Mouse (Mus musculus) naive thymus-derived CD4-positive, alpha-beta T cell, adult 2 months (primary cell): Measurements from ENCODE around the gene Sync.
A peak's percentile ranks its signal among the peaks of the same experiment; 100 is the strongest.

Experiments used
- DNase-seq: peaks from one replicate; pipeline ENCODE4 v3.0.0-alpha.2; 2011; ENCODE audit warnings: low read depth

The Sync gene

DNA sequence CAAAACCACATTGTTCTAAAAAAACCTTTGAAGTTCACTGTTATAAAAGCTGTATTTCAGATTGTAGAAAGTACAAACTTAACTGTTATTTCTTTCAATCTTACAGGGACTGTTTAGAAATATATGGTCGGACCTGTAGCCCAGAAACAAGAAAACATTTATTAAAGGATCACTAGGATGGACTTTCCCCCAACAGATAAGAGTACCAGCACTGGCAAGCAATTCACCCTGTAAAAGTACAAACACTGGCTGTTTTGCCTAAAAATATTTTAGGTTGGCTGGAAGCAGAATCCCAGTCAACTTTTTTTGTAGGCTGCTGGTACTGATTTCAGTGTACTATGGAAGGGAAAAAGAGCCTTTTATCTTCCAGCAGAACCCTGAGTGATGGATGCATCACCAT lies 20.5 kb downstream of the Sync start:
- no peak for DNase-seq

DNA sequence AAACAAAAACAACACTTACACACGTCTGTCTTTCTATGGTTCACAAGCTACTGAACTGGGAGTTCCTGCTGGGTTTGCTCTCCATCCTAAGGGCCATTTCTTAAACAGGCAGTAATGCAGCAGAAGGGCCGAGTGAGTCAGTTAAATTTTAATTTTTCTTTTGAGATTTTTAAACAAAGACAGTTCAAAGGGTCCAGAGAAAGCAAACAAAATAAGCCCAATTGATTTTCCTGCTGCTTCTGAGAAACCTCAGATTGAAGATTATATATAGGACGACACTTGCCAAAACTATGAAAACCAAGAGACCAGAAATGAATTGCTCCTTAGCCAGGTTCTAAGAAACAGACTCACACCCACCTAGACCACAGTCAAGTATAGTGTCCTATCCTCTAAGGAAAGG lies 26.5 kb downstream of the Sync start:
- DNase-seq = no peak

DNA sequence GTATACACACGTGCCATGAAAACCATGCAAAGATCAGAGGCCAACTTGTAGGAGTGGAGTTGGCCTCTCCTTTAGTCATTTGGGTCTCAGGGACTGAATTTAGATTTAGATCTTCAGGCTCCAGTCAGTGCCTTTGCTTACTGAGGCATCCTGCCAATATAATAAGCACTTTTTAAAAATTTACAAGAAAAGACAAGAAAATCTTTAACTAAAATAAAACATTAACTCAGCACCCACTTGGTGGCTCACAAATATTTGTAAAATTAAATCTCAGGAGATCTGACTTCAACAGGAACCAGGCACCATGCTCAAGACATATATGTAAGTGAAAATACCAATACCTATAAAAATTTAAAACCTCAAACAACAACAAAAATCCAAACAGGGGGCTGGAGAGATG lies 33.5 kb downstream of the Sync start:
- DNase-seq = no peak

DNA sequence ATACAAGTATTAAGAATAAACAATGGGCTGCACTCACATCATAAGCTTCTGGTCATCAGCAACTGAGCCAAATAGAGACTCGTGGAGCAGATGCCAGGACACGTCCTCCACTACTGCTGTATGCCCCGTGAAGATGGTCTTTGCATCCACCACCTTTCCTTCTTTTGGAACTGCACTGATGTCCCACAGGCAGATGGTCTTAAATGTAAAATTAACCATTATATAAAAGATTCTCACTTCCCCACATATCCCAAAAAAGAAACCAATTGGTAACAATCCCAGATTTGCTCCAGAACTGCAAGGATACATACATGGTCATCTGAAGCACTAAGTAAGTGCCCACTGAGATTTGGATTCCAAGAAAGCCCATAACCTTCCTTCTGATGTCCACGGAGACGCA lies 34.6 kb downstream of the Sync start:
- DNase-seq = no peak

DNA sequence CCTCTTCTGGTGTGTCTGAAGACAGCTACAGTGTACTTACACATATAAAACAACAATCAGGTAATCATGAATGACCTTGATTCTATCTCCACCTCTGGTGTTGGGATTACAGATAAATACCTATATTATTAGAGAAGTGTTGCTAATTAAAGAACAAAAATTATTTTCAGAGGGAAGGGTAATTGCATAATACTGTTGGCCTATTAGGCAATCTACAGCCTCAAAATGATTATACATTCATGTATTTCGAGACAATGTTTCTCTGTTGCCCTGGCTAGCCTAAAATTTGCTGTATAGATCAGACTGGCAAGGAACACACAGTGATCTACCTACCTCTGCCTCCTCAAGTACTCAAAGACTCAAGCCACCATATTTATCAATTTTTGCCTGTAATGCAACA lies 36.1 kb downstream of the Sync start:
- no peak for DNase-seq

DNA sequence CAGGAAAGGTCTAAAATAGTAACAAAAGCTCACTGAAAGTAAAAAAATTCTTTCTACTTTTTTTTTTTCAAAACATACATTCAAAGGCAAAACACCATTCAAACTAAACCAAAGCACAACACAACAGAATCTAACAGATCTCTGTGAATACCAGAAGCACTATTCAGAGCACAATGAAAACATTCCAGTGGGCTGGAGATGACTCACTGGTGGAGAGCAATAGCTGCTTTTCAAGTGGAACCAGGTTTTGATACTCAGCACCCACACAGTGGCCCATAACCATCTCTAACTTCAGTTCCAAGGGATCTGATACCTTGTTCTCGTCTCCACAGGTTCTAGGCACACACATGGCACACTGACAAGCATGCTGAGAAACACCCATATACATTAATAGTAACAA lies 37.3 kb downstream of the Sync start:
- no peak for DNase-seq

DNA sequence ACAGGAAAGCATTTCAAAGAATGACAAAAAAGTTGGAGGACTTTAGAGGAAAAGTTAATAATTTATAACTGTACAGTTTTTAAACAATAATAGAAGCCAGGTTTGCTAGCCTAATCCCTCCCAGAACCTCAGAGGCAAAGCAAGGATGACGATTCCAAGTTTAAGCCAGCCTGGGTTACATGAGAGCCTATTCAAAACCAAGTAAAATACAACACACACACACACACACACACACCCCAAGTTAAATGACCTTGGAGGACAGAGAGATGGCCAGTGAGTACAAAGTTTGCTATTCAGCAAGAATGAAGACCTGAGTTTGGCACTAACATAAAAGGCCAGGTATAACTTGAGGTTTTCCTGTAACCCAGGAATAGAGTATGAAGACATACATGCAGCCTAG lies 38.8 kb downstream of the Sync start:
- DNase-seq = no peak

DNA sequence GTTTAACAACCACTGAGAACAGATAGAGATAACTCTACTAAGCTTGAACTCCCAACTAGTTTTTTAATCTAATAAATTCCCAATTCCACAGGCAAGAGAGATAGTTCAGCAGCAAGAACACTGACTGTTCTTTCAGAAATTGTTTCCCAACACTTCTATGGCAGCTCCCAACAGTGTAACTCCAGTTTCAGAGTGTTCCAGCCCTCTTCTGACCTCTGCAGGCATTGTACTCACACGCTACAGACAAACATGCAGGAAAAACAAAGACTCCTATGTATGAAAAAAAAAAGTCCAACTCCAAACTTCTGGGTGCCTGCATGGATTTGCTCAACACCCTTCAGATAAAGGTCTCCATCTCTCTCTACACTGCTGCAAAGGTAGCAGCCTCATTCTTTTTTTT lies 45.4 kb downstream of the Sync start:
- DNase-seq = no peak

DNA sequence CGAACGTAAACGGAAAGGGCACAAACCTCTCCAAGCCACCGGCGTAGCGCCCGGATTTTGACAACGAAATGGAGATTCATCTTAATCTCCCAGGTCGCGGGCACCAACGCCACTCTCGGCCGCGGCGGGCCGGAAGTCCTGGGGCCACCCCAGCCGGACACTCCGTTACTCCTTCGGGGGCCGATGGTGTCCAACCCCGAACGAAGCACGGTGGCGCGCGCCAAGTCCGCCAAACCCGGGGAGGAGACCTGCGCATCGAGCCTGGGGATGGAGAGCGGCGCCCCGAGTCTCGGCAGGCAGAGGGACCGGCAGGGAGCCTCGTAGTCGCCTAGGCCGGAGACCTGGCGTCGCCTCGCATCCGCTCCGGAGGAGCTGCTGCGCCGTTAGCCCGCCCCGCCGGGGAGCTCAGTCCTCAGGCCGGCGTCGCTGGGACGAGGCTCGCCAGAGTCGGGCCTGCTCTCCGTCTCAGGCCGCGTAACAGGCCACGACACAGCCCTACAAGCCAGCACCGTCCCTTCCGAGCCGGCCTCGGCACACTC lies 47.3 kb downstream of the Sync start:
- no peak for DNase-seq

DNA sequence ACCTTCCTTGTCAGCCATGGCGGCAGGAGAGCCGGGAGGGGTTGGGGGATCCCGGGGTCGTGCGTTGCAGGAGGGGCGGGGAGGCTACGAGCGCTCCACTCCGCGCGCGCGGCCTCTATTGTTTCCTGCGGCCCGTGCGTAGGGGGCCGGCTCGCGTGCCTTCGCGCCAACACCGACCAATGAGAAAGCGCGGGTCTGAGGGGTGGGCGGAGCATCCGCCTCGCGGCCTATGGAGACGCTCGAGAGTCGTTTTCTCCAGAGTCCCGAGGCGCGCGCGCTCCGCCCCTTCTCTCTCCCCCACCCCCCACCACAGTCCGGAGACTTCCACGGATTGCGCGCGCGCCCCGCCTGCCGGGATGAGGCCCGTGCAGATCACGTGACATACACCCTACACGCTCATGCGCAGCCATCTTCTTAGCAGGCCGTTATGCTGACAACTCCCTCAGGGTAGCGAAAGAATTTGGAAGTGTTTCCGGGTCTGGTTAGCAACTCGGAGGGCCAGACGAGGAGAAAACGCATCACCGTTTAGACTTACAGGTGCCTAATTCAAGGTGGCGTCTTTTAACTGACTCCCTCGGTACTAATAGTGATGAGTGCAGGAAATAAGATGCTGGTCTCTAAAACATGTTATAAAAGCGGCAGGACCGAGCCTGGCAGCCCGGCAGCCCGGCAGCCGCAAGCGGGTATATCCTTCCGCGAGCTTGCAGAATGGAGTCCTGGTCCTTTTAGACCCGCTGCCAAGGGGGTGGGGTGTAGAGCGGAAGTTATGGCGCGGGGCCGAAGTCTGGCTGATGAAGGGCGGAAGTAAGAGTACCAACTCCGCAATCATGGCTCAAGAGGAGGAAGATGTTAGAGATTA lies 48.0 kb downstream of the Sync start, which contains the start of the genes Rbbp4 and Zbtb8os:
TSS of gene Rbbp4 (minus strand) at position 155 of the 859 bp plus-strand sequence.
TSS of gene Zbtb8os (plus strand) at position 480 of the 859 bp plus-strand sequence.
- DNase-seq = peak; percentile 99

DNA sequence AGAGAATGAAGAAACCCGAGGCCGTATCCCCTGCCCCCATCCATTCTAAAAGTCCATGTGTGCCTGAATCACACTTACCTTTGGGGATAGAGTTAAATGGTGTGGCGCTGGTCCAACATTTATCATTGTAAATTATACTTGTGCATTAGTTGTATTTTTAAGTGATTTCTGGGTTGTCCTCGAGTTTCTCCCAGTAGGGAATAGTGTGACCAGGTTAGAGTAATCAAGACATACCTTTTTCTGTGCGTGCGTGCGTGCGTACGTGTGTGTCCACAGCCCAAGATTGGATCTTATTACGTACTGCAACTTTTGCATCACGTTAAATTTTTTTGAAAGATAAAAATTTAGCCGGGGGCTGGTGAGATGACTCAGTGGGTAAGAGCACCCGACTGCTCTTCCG lies 48.9 kb downstream of the Sync start:
- DNase-seq = no peak

DNA sequence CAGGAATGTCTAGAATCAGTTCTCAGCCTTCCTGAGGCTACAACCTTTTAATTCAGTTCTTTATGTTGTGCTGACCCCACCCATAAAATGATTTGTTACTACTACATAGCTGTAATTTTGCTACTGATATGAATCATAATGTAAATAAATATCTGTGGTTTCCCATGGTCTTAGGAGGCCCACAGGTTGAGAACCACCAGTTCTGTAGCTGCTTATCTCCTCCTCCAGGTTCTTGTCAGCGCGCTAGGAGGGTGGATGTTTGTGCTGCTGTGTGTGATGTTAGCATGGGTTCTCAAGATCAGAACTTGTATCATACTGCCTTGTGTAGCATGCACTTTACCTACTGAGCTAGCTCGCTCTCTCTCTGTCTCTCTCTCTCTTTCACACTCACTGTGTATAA lies 52.3 kb downstream of the Sync start:
- no peak for DNase-seq

DNA sequence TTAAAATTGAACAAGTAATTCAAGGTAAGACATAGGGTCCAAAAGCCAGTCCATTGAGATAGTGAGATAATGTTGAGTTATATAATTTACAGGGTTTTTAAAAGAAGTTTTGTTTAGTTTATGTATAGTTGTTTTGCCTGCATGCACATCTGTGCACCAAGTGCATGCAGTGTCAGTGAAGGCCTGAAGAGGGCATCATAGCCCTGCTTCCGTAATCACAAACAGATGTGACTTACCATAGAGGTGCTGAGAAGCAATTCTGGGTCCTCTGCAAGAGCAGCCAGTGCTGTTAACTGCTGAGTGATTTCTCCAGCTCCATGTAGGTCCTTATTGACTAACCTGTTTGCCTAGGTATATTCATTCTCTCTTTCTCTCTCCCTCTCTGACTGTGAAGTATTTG lies 54.5 kb downstream of the Sync start:
- DNase-seq = peak; percentile 36

DNA sequence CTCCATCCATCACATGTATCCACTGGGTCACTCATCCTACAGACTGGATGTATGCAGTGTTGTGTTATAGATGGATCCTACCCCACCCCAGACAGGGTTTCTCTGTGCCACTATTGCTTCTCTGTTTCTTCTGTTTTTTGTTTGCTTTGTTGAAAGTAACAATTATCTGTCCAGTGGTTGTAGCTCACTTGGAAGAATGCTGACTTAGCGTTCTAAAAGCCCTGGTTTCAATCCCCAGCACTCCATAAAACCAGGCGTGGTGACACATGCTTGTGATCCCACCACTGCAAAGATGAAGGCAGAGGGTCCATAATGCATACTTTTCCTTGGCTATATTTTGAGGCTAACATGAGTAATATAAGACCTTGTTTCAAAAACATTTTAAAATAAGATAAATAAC lies 55.3 kb downstream of the Sync start:
- DNase-seq = no peak

DNA sequence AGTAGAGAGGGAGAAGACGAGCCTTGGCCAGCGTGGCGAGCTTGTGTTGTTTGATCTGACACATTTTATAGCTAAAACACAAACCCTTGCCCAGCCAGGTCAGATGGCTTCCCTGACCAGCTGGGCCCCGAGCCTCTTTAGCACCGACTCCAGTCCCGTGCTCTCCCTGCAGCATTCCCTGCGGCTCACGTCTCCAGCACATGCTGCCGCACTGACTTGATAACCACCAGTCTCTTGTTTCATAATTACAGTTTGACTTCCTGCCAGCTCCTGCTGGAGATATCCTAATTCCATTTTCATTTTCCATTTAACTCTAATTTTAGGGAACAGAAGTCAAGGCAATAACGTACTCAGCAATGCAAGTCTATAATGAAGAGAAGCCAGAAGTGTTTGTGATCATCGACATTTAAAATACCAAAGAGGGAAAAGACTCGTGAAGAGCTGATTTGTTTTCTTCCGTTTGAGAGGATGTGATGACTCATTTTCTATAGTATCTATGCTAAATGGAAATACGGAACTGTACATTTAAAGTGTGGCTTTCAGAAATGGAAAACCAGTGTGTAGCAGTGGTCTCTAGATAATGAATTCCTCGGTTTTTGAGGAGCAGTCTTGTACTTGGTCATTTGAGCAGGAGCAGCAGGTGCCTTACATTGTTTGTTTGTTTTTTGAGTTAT lies 59.2 kb downstream of the Sync start:
- no peak for DNase-seq

DNA sequence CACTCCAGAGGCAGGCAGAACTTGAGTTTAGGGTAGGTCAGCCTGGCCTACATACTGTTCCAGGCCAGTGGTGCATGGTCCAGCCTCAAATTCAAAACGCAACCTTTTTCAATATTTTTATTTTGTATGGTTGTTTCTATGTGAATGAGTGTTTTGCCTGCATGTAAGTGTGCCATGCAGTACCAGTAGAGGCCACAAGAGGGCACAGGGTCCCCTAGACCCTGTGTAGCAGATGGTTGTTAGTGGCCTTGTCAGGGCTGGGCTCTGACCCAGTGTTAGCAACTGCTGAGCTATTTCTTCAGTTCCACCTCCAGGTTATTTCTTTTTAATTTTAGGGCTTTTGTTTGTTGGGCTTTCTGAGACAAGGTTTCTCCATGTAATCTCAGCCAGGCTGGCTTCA lies 63.2 kb downstream of the Sync start:
- DNase-seq = peak; percentile 91

DNA sequence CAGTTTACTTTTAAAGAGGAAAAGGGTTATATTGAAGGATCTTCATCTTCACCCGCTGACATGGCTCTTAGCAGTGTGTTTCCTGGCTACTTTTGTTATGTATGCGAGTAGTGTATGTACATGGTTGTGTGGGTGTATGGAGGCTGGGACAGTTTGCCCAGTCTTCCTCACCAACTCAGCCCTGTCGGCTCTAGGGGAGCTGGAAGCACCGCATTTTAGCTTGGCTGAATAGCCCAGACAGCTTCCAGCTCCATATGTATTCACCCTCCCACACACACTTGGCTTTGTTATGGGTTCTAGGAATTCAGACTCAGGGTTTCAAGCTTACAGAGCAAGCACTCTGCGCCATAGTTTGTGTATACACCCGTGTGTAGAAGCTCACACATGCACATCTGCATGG lies 63.7 kb downstream of the Sync start:
- DNase-seq = no peak

DNA sequence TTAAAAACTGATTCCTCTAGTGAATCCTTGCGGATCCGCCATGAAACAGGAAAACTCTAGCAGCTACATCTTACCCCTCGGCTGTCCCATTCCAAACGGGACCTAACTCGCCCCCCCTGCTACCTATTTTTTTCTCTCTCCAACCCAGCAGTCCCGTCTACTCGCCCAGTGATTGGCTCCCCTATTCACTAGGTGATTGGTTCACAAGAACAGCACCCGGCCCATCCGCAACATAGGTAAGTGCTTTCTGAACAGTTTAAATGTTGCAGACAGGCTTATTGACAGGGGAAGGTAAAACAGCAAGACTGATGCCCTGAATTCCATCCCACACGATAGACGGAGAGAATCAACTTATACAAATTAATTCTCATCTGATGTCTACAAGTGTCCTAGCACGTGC lies 65.8 kb downstream of the Sync start:
- no peak for DNase-seq

DNA sequence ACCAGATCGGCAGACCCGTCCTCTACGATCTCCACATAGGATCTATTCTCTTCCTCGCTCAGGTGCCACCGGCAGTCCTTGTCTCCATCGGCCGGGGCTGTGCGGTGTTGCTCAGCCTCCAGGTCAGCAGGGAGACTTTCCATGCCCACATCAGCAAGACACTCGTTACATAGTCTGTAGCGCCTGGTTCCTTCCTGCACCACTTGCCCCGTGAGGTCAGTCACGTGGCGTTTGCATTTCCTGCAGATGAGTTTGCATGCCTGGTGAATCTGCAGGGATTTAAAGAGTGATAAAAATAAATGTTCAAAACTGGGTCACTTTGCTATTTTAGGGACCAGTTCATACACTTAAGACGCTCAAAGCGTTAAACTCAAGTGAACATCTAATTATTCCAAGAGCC lies 66.8 kb downstream of the Sync start:
- DNase-seq = no peak

DNA sequence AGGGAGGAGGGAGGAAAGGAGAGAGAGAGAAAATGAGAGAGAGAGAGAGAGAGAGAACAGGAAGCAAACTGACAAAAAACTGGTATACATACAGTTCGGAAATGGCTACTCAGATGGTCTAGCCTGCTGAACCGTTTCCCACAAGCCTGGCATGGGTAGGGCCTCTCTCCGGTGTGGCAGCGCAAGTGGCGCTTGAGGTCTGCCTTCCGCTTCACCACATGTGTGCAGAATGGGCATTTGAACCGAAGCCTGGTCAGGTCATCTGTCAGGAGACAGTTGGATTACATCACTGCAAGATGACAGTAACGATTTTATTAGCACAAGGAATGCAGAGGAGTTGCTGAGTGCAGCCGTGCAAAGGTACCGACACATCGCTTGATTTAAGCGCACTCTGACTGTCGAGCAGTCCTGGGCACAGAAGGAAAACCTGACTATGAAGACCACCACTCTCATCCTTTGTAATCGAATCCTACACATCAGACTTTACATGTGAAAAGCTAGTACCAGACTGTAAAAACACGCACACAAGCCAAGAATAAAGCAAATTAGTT lies 70.3 kb downstream of the Sync start:
- no peak for DNase-seq
